Mouse (Mus musculus): ENCODE measurements around the gene Bbs9. TPM values are rescaled to one million over a fixed set of nuclear protein-coding genes. Genes with fewer than 3 reads are reported as not detected.

The Bbs9 gene
- total and polyA plus RNA-seq, 3 experiments: 6.9 to 9.1 (median 7.8) TPM

DNA sequence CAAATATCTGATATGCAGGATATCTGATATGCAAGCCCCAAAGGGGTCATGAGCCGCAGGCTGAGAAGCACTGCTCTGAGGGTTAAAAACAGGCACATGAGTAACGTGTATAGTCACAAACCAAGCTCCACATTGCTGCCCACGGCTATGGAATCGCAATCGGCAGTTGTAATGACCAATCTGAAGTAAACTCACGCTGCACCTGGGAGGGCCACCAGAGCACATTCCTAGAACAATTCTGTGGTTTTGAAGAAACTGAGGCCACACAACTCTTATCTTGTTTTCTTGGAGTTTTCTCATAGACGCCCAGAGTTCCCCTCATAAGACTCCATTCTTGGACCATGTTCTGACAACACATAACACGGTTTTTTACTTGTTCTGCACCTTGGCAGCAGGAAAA is 334.9 kb downstream of the Bbs9 start:
- no peak overlapping the region for H3K9ac ChIP-seq (ENCODE audit: insufficient read depth, low read depth)
- no peak overlapping the region for H3K4me3 ChIP-seq (replicated peaks in 1 of 3; ENCODE audit: low read depth in 2 of 3, low read length in 2 of 3, poor library complexity in 1 of 3)
- peaks cover 3 to 18% of the 10 kb centered on the region in 2 experiments; a peak in 3 of 4 replicates for H3K4me1 ChIP-seq (ENCODE audit: control insufficient read depth in 1 of 2, insufficient read depth in 2 of 2)
- TF ChIP-seq PAX5 (IDR thresholded peaks at IDR 0.05; ENCODE audit: low read length) (no peak), ZKSCAN1 (IDR thresholded peaks at IDR 0.05; ENCODE audit: borderline replicate concordance, low read depth, low read length) (no peak), IRF4 (IDR thresholded peaks at IDR 0.05; ENCODE audit: low read depth, low read length) (no peak), JUN (IDR thresholded peaks at IDR 0.05; ENCODE audit: insufficient read depth, low read depth, low read length) (no peak), ETS1 (conservative IDR thresholded peaks at IDR 0.05; ENCODE audit: low read depth, low read length) (no peak), RCOR1 (conservative IDR thresholded peaks at IDR 0.05; ENCODE audit: low read depth, low read length) (no peak), CHD2 (IDR thresholded peaks at IDR 0.05; ENCODE audit: low read length) (no peak), NELFE (IDR thresholded peaks at IDR 0.05; ENCODE audit: low read depth, low read length) (no peak), SIN3A (IDR thresholded peaks at IDR 0.05; ENCODE audit: low read length) (no peak), TBP (conservative IDR thresholded peaks at IDR 0.05; ENCODE audit: low read depth, low read length) (no peak), HCFC1 (IDR thresholded peaks at IDR 0.05; ENCODE audit: low read depth, low read length) (no peak), MYC (IDR thresholded peaks at IDR 0.05; ENCODE audit: low read depth, low read length) (no peak), EP300 (IDR thresholded peaks at IDR 0.05; ENCODE audit: low read length) (no peak), ZMIZ1 (IDR thresholded peaks at IDR 0.05; ENCODE audit: low read depth, low read length) (no peak), ZC3H11A (IDR thresholded peaks at IDR 0.05; ENCODE audit: low read depth, low read length) (no peak), MAFK (IDR thresholded peaks at IDR 0.05; ENCODE audit: insufficient replicate concordance, low read length) (no peak)
- H3K9me3 ChIP-seq (replicated peaks; ENCODE audit: low read length): no peaks in the 10 kb centered on the region
- dilution Hi-C loops (cut with MboI; ENCODE audit: extremely low pct_ligation_motif_present, extremely low pct_unique_long_range_greater_than_20kb, low sequenced_read_pairs): no loop called here
- DNase-seq (ENCODE audit: extremely low read depth): no peak
- no peak overlapping the region for H3K27ac ChIP-seq (ENCODE audit: insufficient read depth, low read depth)
- in situ Hi-C loops (cut with MboI; ENCODE audit: low pct_ligation_motif_present, low pct_unique_long_range_greater_than_20kb, low sequenced_read_pairs): no loop called here
- H3K4me2 ChIP-seq (ENCODE audit: insufficient read depth, low read depth, poor library complexity, severe bottlenecking): no peak overlapping the region
- H3K27me3 ChIP-seq (replicated peaks): no peaks in the 10 kb centered on the region
- H3K36me3 ChIP-seq (replicated peaks in 1 of 2; ENCODE audit: control insufficient read depth in 1 of 2, insufficient read depth in 1 of 2, low read length in 1 of 2): no peaks in the 10 kb centered on the region
- no peaks in the 10 kb centered on the region for H3K79me2 ChIP-seq (replicated peaks; ENCODE audit: control insufficient read depth, extremely low read depth, insufficient read depth, poor library complexity, severe bottlenecking)

DNA sequence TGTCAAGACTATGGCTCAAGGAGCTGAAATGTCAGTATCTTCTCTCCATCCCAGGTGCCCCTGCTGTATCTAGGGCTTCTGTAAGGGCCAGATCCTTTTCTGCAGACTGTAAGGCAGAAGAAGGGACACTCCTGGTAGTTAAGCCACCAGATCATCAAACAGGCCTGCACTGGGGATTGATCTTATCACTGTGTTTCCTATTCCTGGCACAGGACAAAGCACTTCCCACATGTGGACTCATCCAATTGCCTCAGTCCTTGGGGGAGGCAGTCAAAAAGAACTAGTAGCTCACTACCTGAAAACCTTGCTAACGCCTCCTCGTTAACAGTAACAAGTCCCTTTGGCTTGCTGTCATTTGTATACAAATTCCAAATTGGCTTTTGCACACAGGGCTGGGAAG is 336.4 kb downstream of the Bbs9 start:
- H3K27me3 ChIP-seq (replicated peaks): no peaks in the 10 kb centered on the region
- no peak overlapping the region for H3K4me3 ChIP-seq (replicated peaks in 1 of 3; ENCODE audit: low read depth in 2 of 3, low read length in 2 of 3, poor library complexity in 1 of 3)
- in situ Hi-C loops (cut with MboI; ENCODE audit: low pct_ligation_motif_present, low pct_unique_long_range_greater_than_20kb, low sequenced_read_pairs) (no loop called here), dilution Hi-C loops (cut with MboI; ENCODE audit: extremely low pct_ligation_motif_present, extremely low pct_unique_long_range_greater_than_20kb, low sequenced_read_pairs) (no loop called here)
- no peak overlapping the region for H3K27ac ChIP-seq (ENCODE audit: insufficient read depth, low read depth)
- H3K36me3 ChIP-seq (replicated peaks in 1 of 2; ENCODE audit: control insufficient read depth in 1 of 2, insufficient read depth in 1 of 2, low read length in 1 of 2): no peaks in the 10 kb centered on the region
- H3K4me1 ChIP-seq (ENCODE audit: control insufficient read depth in 1 of 2, insufficient read depth in 2 of 2): peaks cover 3 to 21% of the 10 kb centered on the region in 2 experiments; a peak in 3 of 4 replicates
- no peak for TF ChIP-seq CHD2 (IDR thresholded peaks at IDR 0.05; ENCODE audit: low read length)
- no peak for TF ChIP-seq GABPA (IDR thresholded peaks at IDR 0.05; ENCODE audit: insufficient replicate concordance, low read depth, low read length)
- TF ChIP-seq IRF4 (IDR thresholded peaks at IDR 0.05; ENCODE audit: low read depth, low read length): no peak
- no peak for TF ChIP-seq KAT2A (IDR thresholded peaks at IDR 0.05; ENCODE audit: insufficient replicate concordance, low read length)
- no peak for TF ChIP-seq ETS1 (conservative IDR thresholded peaks at IDR 0.05; ENCODE audit: low read depth, low read length)
- TF ChIP-seq NELFE (IDR thresholded peaks at IDR 0.05; ENCODE audit: low read depth, low read length): no peak
- no peak for TF ChIP-seq E2F4 (IDR thresholded peaks at IDR 0.05; ENCODE audit: insufficient replicate concordance, low read depth, low read length)
- TF ChIP-seq JUN (IDR thresholded peaks at IDR 0.05; ENCODE audit: insufficient read depth, low read depth, low read length): no peak
- TF ChIP-seq NRF1 (IDR thresholded peaks at IDR 0.05; ENCODE audit: low read depth, low read length): no peak
- no peak for TF ChIP-seq MXI1 (IDR thresholded peaks at IDR 0.05; ENCODE audit: low read depth, low read length)
- TF ChIP-seq POLR2AphosphoS2 (IDR thresholded peaks at IDR 0.05; ENCODE audit: low read depth, low read length): no peak
- TF ChIP-seq UBTF (IDR thresholded peaks at IDR 0.05; ENCODE audit: low read depth, low read length): no peak
- no peak for TF ChIP-seq JUND (conservative IDR thresholded peaks at IDR 0.05; ENCODE audit: low read depth, low read length)
- no peak for TF ChIP-seq HCFC1 (IDR thresholded peaks at IDR 0.05; ENCODE audit: low read depth, low read length)
- TF ChIP-seq EP300 (IDR thresholded peaks at IDR 0.05; ENCODE audit: low read length): no peak
- no peak for TF ChIP-seq CHD1 (IDR thresholded peaks at IDR 0.05; ENCODE audit: low read depth, low read length)
- no peak for TF ChIP-seq TBP (conservative IDR thresholded peaks at IDR 0.05; ENCODE audit: low read depth, low read length)
- no peak for TF ChIP-seq RCOR1 (conservative IDR thresholded peaks at IDR 0.05; ENCODE audit: low read depth, low read length)
- no peaks in the 10 kb centered on the region for H3K9me3 ChIP-seq (replicated peaks; ENCODE audit: low read length)
- no peak for DNase-seq (ENCODE audit: extremely low read depth)
- H3K9ac ChIP-seq (ENCODE audit: insufficient read depth, low read depth): no peak overlapping the region
- H3K4me2 ChIP-seq (ENCODE audit: insufficient read depth, low read depth, poor library complexity, severe bottlenecking): no peak overlapping the region
- H3K79me2 ChIP-seq (replicated peaks; ENCODE audit: control insufficient read depth, extremely low read depth, insufficient read depth, poor library complexity, severe bottlenecking): no peaks in the 10 kb centered on the region
